Mouse (Mus musculus) limb, embryonic 14.5 days (tissue): ENCODE data around the gene Slc25a36. TPM values are rescaled to one million over a fixed set of nuclear protein-coding genes. Genes with fewer than 3 reads are reported as not detected.

ENCODE experiments used
- ATAC-seq: fragments of 200-750 bp; cut with Nextera tagmentation; 2 replicates; pipeline ENCODE4 v1.8.0; 2017; ENCODE audit warnings: low read depth, moderate number of reproducible peaks, moderate TSS enrichment; ENCODE audit not compliant: low FRiP score
- DNase-seq: peaks from one replicate; pipeline ENCODE4 v3.0.0-alpha.2; 2015; ENCODE audit warnings: low spot score
- H3K27ac ChIP-seq: fragments of 300-500 bp; sonication (generic); replicated peaks from 2 replicates; pipeline ENCODE4 v1.5.1; 2014; ENCODE audit warnings: low read depth, mild to moderate bottlenecking, low read length, moderate library complexity, mixed read lengths
- H3K27me3 ChIP-seq: fragments of 300-500 bp; sonication (generic); 2 replicates; pipeline ENCODE4 v1.6.1; 2014; ENCODE audit warnings: low read length, mixed read lengths; ENCODE audit not compliant: control insufficient read depth, insufficient read depth
- H3K36me3 ChIP-seq: fragments of 300-500 bp; sonication (generic); 2 replicates; pipeline ENCODE4 v1.6.1; 2014; ENCODE audit warnings: mild to moderate bottlenecking, low read length, moderate library complexity, mixed read lengths; ENCODE audit not compliant: control insufficient read depth, insufficient read depth
- H3K4me1 ChIP-seq: fragments of 300-500 bp; sonication (generic); 2 replicates; pipeline ENCODE4 v1.6.1; 2014; ENCODE audit warnings: antibody characterized with exemption, low read length, mixed read lengths; ENCODE audit not compliant: control insufficient read depth, insufficient read depth
- H3K4me2 ChIP-seq: fragments of 300-500 bp; sonication (generic); replicated peaks from 2 replicates; pipeline ENCODE4 v1.6.1; 2014; ENCODE audit warnings: low read depth, mild to moderate bottlenecking, low read length, moderate library complexity; ENCODE audit not compliant: severe bottlenecking
- H3K4me3 ChIP-seq: fragments of 300-500 bp; sonication (generic); replicated peaks from 2 replicates; pipeline ENCODE4 v1.5.1; 2014; ENCODE audit warnings: low read length
- H3K9ac ChIP-seq: fragments of 300-500 bp; sonication (generic); 2 replicates; pipeline ENCODE4 v1.6.1; 2014; ENCODE audit warnings: mild to moderate bottlenecking, low read depth, low read length, moderate library complexity; ENCODE audit not compliant: severe bottlenecking
- H3K9me3 ChIP-seq: fragments of 300-500 bp; sonication (generic); 2 replicates; pipeline ENCODE4 v1.6.1; 2016; ENCODE audit warnings: low read length; ENCODE audit not compliant: control insufficient read depth
- POLR2A ChIP-seq: fragments of 200-500 bp; IDR thresholded peaks from 2 replicates; pipeline ENCODE4 v1.8.0; 2012; ENCODE audit warnings: inconsistent platforms, mild to moderate bottlenecking, moderate library complexity, borderline replicate concordance; ENCODE audit not compliant: insufficient read depth, insufficient read length; ENCODE audit errors: extremely low read depth
- WGBS: fragments of 180-500 bp; shearing (Covaris S2); extraction: QIAGEN DNeasy Blood & Tissue Kit; methylation state at CpG from one replicate; pipeline ENCODE4 v1.1.7; 2014; 5-methylcytosine and 5-hydroxymethylcytosine counted together
- polyA plus RNA-seq, 2 experiments: library from polyadenylated mRNA; depleted of rRNA in 1 of 2; stranded (reverse) in 1 of 2; unstranded in 1 of 2; fragments of >200 nt; fragmentation: Nextera tagmentation in 1 of 2; extraction: Ambion mirVana in 1 of 2; gene quantifications; 2 replicates each; pipeline versions ENCODE4 v1.2.1 to v1.2.3; 2012 to 2014

The Slc25a36 gene
- polyA plus RNA-seq, 2 experiments: 89.4 to 127 TPM

DNA sequence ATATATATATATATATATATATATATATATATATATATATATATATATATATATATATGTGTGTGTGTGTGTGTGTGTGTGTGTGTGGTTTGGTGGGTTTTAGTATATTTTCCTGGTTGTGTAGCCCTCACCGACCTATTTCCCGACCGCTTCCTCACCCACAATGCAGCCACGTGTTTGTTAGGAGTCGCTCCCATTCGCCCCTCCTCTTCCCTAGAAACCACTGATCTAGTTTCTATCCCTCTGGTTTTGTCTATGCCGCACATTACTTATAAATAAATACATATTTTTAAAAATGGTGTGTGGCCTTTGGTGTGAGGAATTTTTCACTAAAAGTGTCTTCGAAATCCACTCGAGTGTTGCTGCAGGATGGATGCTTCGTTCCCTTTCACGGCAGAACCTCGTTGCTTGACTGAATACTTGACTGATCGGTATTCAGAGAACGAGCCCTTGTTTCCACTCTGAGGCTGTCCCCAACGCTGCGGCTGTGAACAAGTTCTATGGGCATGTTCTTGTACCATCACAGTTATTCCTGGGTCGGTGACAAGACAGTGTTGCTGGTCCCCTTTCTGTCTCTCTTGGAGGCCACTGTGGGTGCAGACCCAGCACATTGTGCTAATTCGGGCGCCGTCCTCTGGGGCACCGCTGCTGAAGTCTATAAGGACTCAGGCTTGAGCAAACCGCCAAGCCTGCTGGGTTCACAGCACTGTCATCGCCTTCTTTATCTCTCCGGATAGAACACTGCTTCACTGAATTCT is 2.0 kb upstream of the Slc25a36 start:
- peaks cover 16% of the 10 kb centered on the region for H3K4me1 ChIP-seq
- no peak for TF ChIP-seq POLR2A
- H3K4me3 ChIP-seq: no peak overlapping the region
- H3K9me3 ChIP-seq: no peaks in the 10 kb centered on the region
- no peak overlapping the region for H3K9ac ChIP-seq
- 69% methylated on average over 24 of the region's 24 CpGs for WGBS
- H3K4me2 ChIP-seq: no peak overlapping the region
- no peak for ATAC-seq
- DNase-seq: no peak
- H3K27me3 ChIP-seq: no peaks in the 10 kb centered on the region
- H3K36me3 ChIP-seq: peaks cover 3% of the 10 kb centered on the region; the same call in 1 of the 2 replicates
- H3K27ac ChIP-seq: no peak overlapping the region

DNA sequence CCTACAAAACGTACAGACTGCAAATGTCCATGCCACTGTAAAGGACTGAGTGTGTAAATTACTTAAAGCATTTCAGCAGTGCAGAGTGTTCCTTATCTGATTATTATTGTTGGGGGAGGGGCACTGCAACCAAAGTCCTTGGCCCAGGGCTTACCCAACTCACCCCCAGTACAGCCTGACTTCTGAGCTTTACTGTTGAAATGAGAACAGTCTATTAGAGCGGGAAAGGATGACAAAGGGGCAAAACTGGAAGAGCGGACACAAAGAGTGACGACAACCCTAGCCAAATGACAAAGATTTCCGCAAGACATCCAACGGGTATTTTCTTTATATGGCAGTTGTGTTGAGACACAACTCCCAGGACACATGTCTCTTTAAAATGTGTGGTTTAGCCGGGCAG is 1.3 kb upstream of the Slc25a36 start:
- no peaks in the 10 kb centered on the region for H3K27me3 ChIP-seq
- no peak for TF ChIP-seq POLR2A
- peaks cover 8% of the 10 kb centered on the region; the same call in 1 of the 2 replicates for H3K36me3 ChIP-seq
- DNase-seq: no peak
- H3K27ac ChIP-seq: no peak overlapping the region
- no peak for ATAC-seq
- WGBS: 79% methylated on average over 7 of the region's 7 CpGs
- H3K9me3 ChIP-seq: no peaks in the 10 kb centered on the region
- no peak overlapping the region for H3K4me2 ChIP-seq
- peaks cover 16% of the 10 kb centered on the region for H3K4me1 ChIP-seq
- H3K9ac ChIP-seq: no peak overlapping the region
- no peak overlapping the region for H3K4me3 ChIP-seq

DNA sequence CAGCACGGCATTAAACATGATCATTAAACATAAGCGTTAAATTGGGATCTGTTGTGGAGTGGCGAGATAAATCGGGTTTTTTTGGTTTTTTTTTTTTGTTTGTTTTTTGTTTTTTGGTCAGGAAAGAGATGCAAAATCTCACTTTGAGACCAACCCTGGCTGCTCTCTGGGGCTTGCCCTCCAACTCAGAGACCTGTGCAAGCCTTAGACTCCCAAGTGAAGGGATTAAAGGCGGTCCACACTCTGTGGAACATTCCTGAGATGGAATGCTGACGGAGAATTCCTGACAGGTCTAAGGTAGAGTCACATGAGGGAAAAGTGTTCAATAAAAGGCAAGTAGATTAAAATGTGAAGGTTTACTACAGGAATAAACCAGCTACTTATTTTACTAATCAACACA is 549 bp upstream of the Slc25a36 start:
- no peak for TF ChIP-seq POLR2A
- ATAC-seq (no peak), DNase-seq (no peak)
- Histone ChIP-seq H3K27ac (peak overlapping the region; percentile 79), H3K4me1 (peaks cover 16% of the 10 kb centered on the region), H3K9me3 (no peaks in the 10 kb centered on the region), H3K36me3 (peaks cover 8% of the 10 kb centered on the region; the same call in 1 of the 2 replicates), H3K27me3 (no peaks in the 10 kb centered on the region), H3K4me3 (peak overlapping the region; percentile 80), H3K9ac (peak overlapping the region; percentile 90), H3K4me2 (peak overlapping the region; percentile 54)
- WGBS: 1% methylated on average over 6 of the region's 6 CpGs

DNA sequence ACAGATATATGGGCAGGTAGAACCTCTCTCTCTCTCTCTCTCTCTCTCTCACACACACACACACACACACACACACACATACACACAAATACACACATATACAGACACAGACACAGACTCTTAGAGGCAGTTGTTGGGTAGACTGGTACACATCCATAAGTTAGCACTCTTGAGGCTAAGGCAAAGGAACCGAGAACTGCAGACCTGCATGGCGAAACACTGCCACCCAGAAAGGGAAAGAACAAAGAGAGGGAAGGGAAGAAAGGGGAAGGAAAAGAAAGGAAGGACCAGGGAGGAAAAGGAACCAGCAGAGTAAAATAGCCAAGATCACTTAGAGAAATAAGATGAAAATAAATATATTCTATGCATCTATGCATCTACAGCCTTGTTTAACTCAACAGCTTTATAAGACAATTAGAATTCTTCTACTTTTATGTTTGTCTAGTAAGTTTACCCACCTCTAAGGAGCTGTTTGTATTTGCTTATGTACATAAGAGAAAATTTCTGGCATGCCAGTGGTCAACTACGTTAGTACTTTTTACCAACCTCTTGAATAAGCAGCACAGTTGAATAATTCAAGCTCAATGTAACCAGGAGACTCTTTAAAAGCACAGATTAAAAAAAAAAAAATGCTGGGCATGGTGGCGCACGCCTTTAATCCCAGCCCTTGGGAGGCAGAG is 4.3 kb downstream of the Slc25a36 start:
- H3K36me3 ChIP-seq: peaks cover 8% of the 10 kb centered on the region; the same call in 1 of the 2 replicates
- H3K4me3 ChIP-seq: no peak overlapping the region
- DNase-seq: no peak
- peaks cover 14% of the 10 kb centered on the region for H3K4me1 ChIP-seq
- no peak for ATAC-seq
- no peak overlapping the region for H3K4me2 ChIP-seq
- 94% methylated on average over 5 of the region's 5 CpGs for WGBS
- H3K9ac ChIP-seq: no peak overlapping the region
- no peak overlapping the region for H3K27ac ChIP-seq
- TF ChIP-seq POLR2A: no peak
- H3K9me3 ChIP-seq: no peaks in the 10 kb centered on the region
- H3K27me3 ChIP-seq: no peaks in the 10 kb centered on the region

DNA sequence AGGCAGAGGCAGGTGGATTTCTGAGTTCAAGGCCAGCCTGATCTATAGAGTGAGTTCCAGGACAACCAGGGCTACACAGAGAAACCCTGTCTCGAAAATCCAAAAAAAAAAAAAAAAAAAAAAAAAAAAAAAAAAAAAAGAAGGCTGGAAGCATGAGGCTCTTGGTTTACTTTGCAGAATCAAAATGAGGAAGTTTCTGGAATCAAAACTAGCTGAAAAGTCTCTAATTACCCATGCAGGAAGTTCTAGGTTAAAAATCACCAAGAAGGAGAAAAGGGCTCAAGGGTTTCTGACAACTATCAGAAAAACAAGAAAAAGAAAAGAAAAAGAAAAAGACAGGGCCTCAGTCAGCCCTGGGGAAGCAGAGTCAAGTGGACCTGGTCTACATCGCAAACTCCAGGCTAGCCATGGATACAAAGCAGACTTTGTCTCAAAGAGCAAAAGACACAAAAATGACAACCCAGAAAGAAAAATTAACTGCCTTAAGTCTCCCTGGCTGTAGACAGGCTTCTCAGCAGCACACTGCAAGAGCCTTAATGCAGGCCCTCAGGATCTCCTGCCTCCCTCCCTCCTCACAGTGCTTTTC is 5.5 kb downstream of the Slc25a36 start:
- DNase-seq: no peak
- ATAC-seq: no peak
- no peak overlapping the region for H3K4me2 ChIP-seq
- WGBS: 90% methylated on average over 2 of the region's 2 CpGs
- no peak overlapping the region for H3K9ac ChIP-seq
- H3K27ac ChIP-seq: 0 out of 2 replicates have a peak overlapping the region, but pooled peaks have one; percentile 43
- no peaks in the 10 kb centered on the region for H3K27me3 ChIP-seq
- no peak for TF ChIP-seq POLR2A
- peaks cover 8% of the 10 kb centered on the region; the same call in 1 of the 2 replicates for H3K36me3 ChIP-seq
- H3K4me3 ChIP-seq: no peak overlapping the region
- peaks cover 12% of the 10 kb centered on the region for H3K4me1 ChIP-seq
- H3K9me3 ChIP-seq: no peaks in the 10 kb centered on the region
